Mouse (Mus musculus): ENCODE measurements at regions not wholly inside any gene's neighbourhood (a gene's known extent, or its start where the extent isn't known, plus 50 kb on each side); places are given as distances from the start of the nearest gene placed in this dataset.

GRCm38 (mm10) chr16:24341736-24342135 is 51.6 kb upstream of the Lpp start:
- DNase-seq (ENCODE audit: low read depth, low spot score), result no peak

GRCm38 (mm10) chr16:24340646-24341045 is 52.7 kb upstream of the Lpp start:
- DNase-seq (ENCODE audit: low read depth, low spot score), result no peak

GRCm38 (mm10) chr16:24339320-24340265 is 53.7 kb upstream of the Lpp start:
- no peak for DNase-seq (ENCODE audit: low read depth, low spot score)

- DNase-seq (ENCODE audit: low read depth, low spot score), result no peak
Observed at GRCm38 (mm10) chr16:24338404-24338803, 54.9 kb upstream of the Lpp start.

- no peak for DNase-seq (ENCODE audit: low read depth, low spot score)
Observed at GRCm38 (mm10) chr16:24334389-24334788, 58.9 kb upstream of the Lpp start.

GRCm38 (mm10) chr16:24331446-24332020 is 61.8 kb upstream of the Lpp start:
- peak; percentile 71 for DNase-seq (ENCODE audit: low read depth, low spot score)

GRCm38 (mm10) chr16:24326571-24326970 is 66.7 kb upstream of the Lpp start:
- DNase-seq (ENCODE audit: low read depth, low spot score), result no peak

- DNase-seq (ENCODE audit: low read depth, low spot score), result no peak
Observed at GRCm38 (mm10) chr16:24326046-24326445, 67.3 kb upstream of the Lpp start.

- DNase-seq (ENCODE audit: low read depth, low spot score), result peak; percentile 23
Observed at GRCm38 (mm10) chr16:24324917-24325316, 68.4 kb upstream of the Lpp start.

GRCm38 (mm10) chr16:24318723-24319437 is 74.4 kb upstream of the Lpp start:
- DNase-seq (ENCODE audit: low read depth, low spot score), result no peak

- DNase-seq (ENCODE audit: low read depth, low spot score), result no peak
Observed at GRCm38 (mm10) chr16:24313544-24314326, 79.6 kb upstream of the Lpp start.

- no peak for DNase-seq (ENCODE audit: low read depth, low spot score)
Observed at GRCm38 (mm10) chr16:24305391-24305790, 87.9 kb upstream of the Lpp start.

GRCm38 (mm10) chr16:24296790-24297189 is 96.5 kb upstream of the Lpp start:
- DNase-seq (ENCODE audit: low read depth, low spot score), result no peak

GRCm38 (mm10) chr16:24295626-24296440 is 97.5 kb upstream of the Lpp start:
- no peak for DNase-seq (ENCODE audit: low read depth, low spot score)

GRCm38 (mm10) chr16:24284215-24284614 is 109.1 kb upstream of the Lpp start:
- no peak for DNase-seq (ENCODE audit: low read depth, low spot score)

GRCm38 (mm10) chr16:24282194-24282683 is 111.1 kb upstream of the Lpp start:
- DNase-seq (ENCODE audit: low read depth, low spot score), result peak; percentile 23

GRCm38 (mm10) chr16:24281561-24281960 is 111.7 kb upstream of the Lpp start:
- DNase-seq (ENCODE audit: low read depth, low spot score), result no peak

- DNase-seq (ENCODE audit: low read depth, low spot score), result no peak
Observed at GRCm38 (mm10) chr16:24277857-24278256, 115.5 kb upstream of the Lpp start.

- DNase-seq (ENCODE audit: low read depth, low spot score), result no peak
Observed at GRCm38 (mm10) chr16:24262701-24263100, 130.6 kb upstream of the Lpp start.

- no peak for DNase-seq (ENCODE audit: low read depth, low spot score)
Observed at GRCm38 (mm10) chr16:24259711-24260230, 133.5 kb upstream of the Lpp start.

All from ES-CJ7 (cell line).